Mouse (Mus musculus): ENCODE measurements at regions not wholly inside any gene's neighbourhood (a gene's known extent, or its start where the extent isn't known, plus 50 kb on each side); places are given as distances from the start of the nearest gene placed in this dataset.
"Not testable (repeated sequence)": the region's sequence is repeated elsewhere in the genome, so short reads cannot be mapped to it uniquely, and the experiment has no call there.

DNA sequence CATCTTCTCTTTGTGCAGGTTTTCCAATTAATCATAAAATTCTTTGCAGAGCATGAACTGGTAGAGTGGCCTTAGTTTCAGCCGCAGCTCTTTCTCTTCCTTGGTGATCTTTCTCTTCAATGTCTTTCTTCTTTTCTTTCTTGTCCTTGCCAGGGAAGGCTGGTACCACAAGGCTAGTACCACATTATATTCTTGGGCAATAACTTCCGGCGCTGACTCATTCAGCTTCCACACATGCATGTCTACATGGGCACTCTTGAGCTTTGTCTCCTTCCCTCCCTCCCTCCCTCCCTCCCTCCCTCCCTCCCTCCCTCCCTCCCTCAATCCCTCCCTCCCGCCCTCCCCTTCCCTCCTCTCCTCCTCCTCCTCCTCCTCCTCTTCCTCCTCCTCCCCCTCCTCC lies 98.1 kb upstream of the Pwp1 start:
- DNase-seq (ENCODE audit: low spot score): not testable (repeated sequence)

DNA sequence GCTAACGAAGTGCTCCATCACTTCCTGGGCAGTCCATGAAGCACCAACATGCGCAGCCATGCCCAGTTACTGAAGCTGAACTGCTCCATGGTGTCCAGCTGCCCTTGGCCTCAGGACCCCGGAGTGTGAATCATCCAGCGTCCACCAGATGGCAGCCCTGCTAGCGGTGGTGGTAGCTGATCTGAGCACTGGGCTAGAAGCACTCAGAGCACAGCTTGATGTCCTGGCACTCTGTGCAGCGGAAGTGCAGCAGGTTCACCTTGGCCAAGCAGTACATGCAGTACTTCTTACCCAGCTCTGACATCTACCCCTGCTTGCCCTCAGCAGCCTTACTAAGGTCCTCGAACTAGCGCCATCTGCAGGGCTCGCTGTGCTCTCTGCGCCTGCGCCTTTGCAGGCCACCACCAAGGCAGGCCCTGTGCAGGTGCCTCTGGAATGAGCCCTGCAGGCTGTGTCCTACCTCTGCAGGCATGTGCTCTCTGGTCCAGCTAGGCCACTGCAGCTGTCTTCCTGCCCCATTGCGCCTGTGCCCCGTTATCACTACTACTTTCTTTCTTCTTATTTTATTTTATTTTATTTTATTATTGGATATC lies 97.4 kb upstream of the Pwp1 start:
- peak; percentile 46 for DNase-seq (ENCODE audit: low spot score)

DNA sequence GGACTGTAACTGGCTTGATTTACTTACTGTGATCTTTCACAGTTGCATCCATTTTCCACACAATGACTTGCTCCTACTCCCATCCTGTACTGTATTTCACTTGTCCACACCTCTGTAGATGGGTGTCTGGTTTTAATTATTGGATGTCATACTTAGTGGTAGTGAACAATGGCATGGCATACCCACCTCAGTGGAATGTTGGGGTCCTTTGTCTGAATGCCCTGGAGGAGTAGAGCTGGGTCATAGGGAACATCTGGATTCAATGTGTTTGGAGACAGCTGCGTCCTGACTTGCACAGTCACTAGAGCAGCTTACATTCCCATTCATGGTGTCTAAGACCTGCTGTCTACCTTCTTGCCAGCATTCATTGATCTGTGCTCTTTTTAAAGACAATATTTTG lies 91.5 kb upstream of the Pwp1 start:
- DNase-seq (ENCODE audit: low spot score): no peak

DNA sequence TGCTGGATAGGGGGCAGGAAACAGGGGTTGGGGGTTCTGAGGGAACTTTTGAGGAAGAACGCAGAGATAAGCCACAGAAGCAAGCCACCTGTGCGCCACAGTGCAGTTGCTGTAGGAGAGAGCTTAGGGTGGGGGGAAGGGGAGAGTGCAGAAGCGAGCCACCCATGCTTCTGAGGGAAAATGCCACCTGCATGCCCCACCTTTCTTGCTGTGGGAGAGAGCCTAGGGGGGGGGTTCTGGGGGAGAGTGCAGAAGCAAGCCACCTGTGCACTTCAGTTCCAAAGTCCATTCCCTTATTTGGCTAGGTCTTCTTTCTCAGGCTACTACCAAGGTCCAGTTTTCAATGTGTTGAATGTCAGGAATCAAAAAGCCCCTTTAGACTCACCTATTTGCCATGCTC lies 90.3 kb upstream of the Pwp1 start:
- DNase-seq (ENCODE audit: low spot score): no peak

DNA sequence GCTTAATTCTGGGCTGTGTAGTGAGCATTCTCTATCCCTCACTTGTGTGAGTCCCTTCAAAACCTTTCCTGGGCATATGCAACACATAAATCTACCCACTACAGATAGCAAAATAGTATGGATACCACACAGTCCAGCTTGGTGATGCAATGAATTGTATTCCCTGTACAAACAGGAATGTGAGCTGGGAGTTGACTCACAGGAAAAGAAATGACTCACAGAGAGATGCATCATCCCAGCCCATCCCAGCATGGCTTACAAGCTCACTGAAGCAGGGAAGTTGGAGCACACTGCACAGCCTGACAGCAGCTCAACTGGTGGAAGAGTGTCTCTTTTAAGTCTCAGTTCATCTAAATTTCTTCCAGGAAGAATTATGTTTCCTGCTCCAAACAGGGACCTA lies 89.7 kb upstream of the Pwp1 start:
- not testable (repeated sequence) for DNase-seq (ENCODE audit: low spot score)

DNA sequence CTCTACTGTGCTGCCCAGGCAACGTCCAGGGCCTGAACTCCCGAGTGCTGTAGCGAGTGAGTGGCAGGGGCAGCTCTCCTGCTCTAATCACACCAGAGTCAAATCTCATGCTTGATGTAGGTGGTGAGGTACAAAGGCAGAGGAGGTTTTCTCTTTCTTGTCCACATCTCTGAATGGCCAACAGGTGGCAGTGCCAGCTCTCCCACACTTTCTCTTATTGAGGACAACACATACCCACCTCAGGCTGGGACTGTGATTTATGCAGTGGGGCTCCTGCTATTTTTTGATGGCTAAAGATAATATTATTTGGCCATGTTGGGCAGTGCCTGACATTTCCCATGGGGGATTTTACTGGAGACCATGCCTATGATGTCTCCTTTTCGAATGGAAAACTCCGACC lies 87.3 kb upstream of the Pwp1 start:
- no peak for DNase-seq (ENCODE audit: low spot score)

DNA sequence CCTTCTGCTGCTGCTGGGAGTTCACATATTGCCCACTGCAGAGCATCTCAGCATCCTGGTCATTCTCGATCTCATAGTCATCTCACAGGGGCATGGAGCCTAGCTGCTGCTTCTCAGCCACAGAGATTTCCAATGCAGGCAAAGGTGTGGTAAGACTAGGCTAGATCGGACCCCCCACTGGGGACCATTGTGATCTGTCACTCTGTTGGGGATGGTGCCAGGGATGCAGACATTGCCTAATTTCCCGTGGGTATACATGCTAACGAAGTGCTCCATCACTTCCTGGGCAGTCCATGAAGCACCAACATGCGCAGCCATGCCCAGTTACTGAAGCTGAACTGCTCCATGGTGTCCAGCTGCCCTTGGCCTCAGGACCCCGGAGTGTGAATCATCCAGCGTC lies 83.9 kb upstream of the Pwp1 start:
- not testable (repeated sequence) for DNase-seq (ENCODE audit: low spot score)

DNA sequence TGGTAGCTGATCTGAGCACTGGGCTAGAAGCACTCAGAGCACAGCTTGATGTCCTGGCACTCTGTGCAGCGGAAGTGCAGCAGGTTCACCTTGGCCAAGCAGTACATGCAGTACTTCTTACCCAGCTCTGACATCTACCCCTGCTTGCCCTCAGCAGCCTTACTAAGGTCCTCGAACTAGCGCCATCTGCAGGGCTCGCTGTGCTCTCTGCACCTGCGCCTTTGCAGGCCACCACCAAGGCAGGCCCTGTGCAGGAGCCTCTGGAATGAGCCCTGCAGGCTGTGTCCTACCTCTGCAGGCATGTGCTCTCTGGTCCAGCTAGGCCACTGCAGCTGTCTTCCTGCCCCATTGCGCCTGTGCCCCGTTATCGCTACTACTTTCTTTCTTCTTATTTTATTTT lies 83.5 kb upstream of the Pwp1 start:
- DNase-seq (ENCODE audit: low spot score): not testable (repeated sequence)

DNA sequence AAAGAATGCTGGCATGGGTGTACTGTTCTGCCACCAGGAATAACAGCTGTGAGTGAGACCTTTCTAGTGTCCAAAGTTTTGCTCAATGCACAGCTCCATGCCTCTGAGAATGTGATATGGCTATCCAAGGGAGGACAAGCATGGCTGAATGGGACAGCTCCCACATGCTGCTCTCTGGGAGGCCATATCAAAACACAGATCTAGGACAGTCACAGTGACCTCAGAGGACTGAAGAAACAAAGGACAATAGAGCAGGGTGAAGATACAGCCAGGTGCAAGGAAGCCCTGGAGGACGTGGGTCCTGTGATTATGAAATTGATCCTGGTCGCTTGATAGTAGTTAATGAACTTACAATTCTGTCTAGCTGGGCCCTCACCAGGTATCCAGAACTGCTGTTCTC lies 79.7 kb upstream of the Pwp1 start:
- DNase-seq (ENCODE audit: low spot score): not testable (repeated sequence)

DNA sequence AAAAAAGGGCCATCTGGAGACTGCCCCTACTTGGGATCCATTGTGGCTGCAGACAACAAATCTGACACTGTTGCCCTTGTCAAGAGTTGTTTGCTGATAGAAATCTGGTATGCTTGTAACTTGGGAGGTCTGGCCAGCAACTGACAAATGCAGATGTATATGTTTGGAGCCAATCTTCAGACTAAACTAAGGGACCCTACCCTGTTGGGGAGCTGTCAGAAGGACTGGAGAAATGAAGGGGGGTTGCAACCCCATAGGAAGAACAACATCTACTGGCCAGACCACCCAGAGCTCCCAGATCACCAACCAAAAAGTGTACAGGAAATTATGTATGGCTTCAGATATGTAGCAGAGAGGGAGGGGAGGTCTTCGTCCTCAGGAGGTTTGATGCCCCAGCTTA lies 54.3 kb upstream of the Pwp1 start:
- DNase-seq (ENCODE audit: low spot score): no peak

Data from testis, postnatal 10 days (tissue).